Mouse (Mus musculus) embryonic facial prominence, embryonic 10.5 days (tissue): ENCODE results near the gene Tmem120a. TPM values are rescaled to one million over a fixed set of nuclear protein-coding genes. Genes with fewer than 3 reads are reported as not detected.
A peak's percentile ranks its signal among the peaks of the same experiment; 100 is the strongest.

Experiments
- DNase-seq: peaks from one replicate; pipeline ENCODE4 v3.0.0-alpha.2; 2017; ENCODE audit warnings: low spot score
- H3K27ac ChIP-seq: fragments of 300-500 bp; sonication (generic); replicated peaks from 2 replicates; pipeline ENCODE4 v1.5.1; 2016; ENCODE audit warnings: mild to moderate bottlenecking
- H3K27me3 ChIP-seq: fragments of 300-500 bp; sonication (generic); replicated peaks from 2 replicates; pipeline ENCODE4 v1.6.1; 2016; ENCODE audit warnings: low read depth, mild to moderate bottlenecking; ENCODE audit not compliant: poor library complexity, severe bottlenecking
- H3K36me3 ChIP-seq: fragments of 300-500 bp; sonication (generic); replicated peaks from 2 replicates; pipeline ENCODE4 v1.6.1; 2016; ENCODE audit warnings: mild to moderate bottlenecking, moderate library complexity
- H3K4me1 ChIP-seq: fragments of 300-500 bp; sonication (generic); 2 replicates; pipeline ENCODE4 v1.6.1; 2016
- H3K4me3 ChIP-seq: fragments of 300-500 bp; sonication (generic); 2 replicates; pipeline ENCODE4 v1.5.1; 2016; ENCODE audit warnings: mild to moderate bottlenecking, moderate library complexity
- H3K9me3 ChIP-seq: fragments of 300-500 bp; sonication (generic); 2 replicates; pipeline ENCODE4 v1.6.1; 2016; ENCODE audit warnings: mild to moderate bottlenecking
- WGBS: fragments of 180-500 bp; shearing (Covaris S2); methylation state at CpG from one replicate; pipeline ENCODE4 v1.1.7; 2016; 5-methylcytosine and 5-hydroxymethylcytosine counted together
- microRNA-seq: library from miRNA; unstranded; fragments of <30 nt; microRNA quantifications from one replicate; pipeline ENCODE4, GENCODE M21; 2017
- polyA plus RNA-seq: library from polyadenylated mRNA; unstranded; fragments of >200 nt; fragmentation: Nextera tagmentation; extraction: Ambion mirVana; gene quantifications from 2 replicates; pipeline ENCODE4 v1.2.1, GENCODE M21; 2016

Tmem120a gene
- polyA plus RNA-seq, 1 experiment from 2014 or later = 54.7 TPM

DNA sequence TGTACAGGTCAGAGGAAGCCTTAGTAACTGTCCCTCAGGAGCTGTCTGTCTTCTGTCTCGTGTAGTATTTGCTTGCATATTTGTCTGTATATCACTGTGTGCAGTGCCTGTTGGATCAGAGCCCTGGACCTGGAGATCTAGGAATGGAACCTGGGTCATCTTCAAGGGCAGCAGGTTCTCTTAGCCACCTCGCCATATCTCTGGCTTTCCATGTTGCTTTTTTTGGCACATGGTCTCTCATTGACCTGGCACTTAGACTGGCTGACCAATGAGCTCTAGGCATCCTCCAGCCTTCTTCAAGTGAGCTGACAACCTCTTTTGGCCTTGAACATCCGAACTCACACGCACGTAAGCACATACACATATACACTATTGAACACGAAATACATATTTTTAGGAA lies 42.1 kb downstream of the Tmem120a start:
- H3K36me3 ChIP-seq = peaks cover 85% of the 10 kb centered on the region
- H3K27ac ChIP-seq = no peak overlapping the region
- WGBS = 91% methylated on average over 6 of the region's 6 CpGs
- no peak overlapping the region for H3K4me3 ChIP-seq
- H3K27me3 ChIP-seq = no peaks in the 10 kb centered on the region
- H3K4me1 ChIP-seq = peaks cover 6% of the 10 kb centered on the region; the same call in 1 of the 2 replicates
- no peaks in the 10 kb centered on the region for H3K9me3 ChIP-seq
- no peak for DNase-seq

DNA sequence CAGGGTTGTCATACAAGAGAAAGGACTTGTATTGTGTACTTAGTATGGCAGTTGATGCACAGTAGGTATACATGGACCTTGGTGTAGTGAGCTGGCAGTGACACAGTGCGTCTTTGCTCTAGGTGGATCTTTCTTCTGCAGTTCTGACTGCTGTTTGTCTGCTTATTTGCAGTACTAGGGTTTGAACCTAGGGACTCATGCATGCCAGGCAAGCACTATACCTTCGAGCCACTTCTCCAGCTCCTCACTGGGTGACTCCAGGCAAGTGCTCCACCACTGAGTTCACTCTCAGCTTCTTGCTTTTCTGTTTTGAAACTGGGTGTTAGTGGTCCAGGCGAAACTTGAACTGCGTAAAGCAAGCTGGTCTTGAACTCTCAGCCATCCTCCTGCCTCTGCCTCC lies 42.6 kb downstream of the Tmem120a start:
- H3K27ac ChIP-seq = no peak overlapping the region
- 92% methylated on average over 4 of the region's 4 CpGs for WGBS
- DNase-seq = no peak
- H3K27me3 ChIP-seq = no peaks in the 10 kb centered on the region
- no peaks in the 10 kb centered on the region for H3K9me3 ChIP-seq
- H3K36me3 ChIP-seq = peaks cover 80% of the 10 kb centered on the region
- no peak overlapping the region for H3K4me3 ChIP-seq
- H3K4me1 ChIP-seq = peaks cover 3% of the 10 kb centered on the region; the same call in 1 of the 2 replicates

DNA sequence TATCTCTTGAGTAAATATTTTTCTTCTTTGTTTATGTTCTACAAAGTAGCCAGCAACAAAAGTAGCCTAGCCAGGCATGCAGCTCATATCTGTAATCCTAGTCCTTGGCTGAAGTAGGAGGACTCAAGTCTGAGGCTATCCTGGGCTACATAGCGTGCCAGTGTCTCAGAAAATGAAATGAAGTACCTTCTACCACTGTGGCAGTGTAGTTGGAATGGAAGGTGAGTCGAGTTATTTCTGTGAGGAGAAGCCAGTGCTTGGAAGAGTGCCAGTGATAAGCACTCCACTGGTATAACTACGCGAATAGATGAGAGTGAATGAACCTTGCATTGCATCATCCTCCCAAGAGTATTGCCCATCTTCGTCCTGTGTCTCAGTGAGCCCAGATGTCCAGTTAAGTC lies 46.5 kb downstream of the Tmem120a start:
- H3K27ac ChIP-seq = no peak overlapping the region
- H3K4me1 ChIP-seq = peaks cover 9% of the 10 kb centered on the region
- H3K9me3 ChIP-seq = no peaks in the 10 kb centered on the region
- H3K36me3 ChIP-seq = peaks cover 54% of the 10 kb centered on the region
- no peak overlapping the region for H3K4me3 ChIP-seq
- H3K27me3 ChIP-seq = no peaks in the 10 kb centered on the region
- DNase-seq = no peak
- WGBS = 93% methylated on average over 5 of the region's 5 CpGs

DNA sequence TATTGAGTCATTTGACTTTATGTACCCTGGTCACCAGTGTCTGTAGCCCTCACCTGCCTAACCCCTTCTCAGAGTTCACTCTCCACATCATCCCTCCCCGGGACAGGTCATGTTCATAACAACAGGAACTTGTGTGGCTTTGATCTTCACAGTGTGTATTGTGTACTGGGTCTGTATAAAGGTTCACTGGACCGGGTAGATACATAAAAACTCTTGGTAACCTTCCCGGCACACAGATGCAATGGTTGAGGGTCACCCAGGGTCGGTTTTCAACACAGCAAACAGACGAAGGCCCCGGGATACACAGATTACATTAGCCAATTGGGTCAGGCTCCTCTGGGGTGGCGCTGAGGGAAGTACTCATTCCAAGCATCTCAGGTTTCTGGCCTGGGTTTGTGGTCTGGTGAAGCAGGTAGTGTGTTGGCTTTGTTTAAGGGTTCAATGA lies 48.9 kb downstream of the Tmem120a start:
- no peak overlapping the region for H3K27ac ChIP-seq
- no peaks in the 10 kb centered on the region for H3K9me3 ChIP-seq
- DNase-seq = no peak
- no peaks in the 10 kb centered on the region for H3K27me3 ChIP-seq
- 57% methylated on average over 7 of the region's 7 CpGs for whole genome bisulfite sequencing
- H3K4me1 ChIP-seq = peaks cover 14% of the 10 kb centered on the region
- H3K4me3 ChIP-seq = no peak overlapping the region
- peaks cover 37% of the 10 kb centered on the region for H3K36me3 ChIP-seq

DNA sequence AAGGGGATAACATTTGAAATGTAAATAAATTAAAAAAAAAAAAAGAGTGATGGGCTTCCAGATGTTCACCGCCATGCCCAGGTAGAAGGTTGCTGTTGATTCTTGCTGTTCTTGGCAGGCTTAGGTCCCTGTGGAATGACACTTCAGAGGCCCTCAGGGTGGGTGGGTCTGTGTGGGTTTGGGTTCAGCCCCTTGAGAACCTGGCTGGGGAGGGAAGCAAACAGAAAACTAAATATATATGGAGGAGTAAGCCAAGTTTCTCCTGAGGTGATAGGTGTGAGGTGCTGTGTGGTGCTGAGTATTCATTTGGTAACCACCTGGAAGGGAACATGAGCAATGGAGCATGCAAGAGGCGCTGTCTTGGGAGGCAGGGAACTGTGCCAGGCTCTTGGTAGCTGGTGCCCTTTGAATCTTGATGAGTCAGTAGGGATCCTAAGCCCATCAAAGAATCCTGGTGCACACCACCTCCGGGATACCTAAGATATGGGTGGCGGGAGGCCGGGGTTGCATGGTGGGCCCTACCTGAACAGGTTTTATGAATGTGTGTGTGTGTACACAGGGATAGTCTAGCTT lies 50.9 kb downstream of the Tmem120a start:
- Histone ChIP-seq H3K36me3 (peaks cover 18% of the 10 kb centered on the region), H3K9me3 (no peaks in the 10 kb centered on the region), H3K27me3 (no peaks in the 10 kb centered on the region), H3K4me1 (peaks cover 29% of the 10 kb centered on the region), H3K4me3 (no peak overlapping the region), H3K27ac (no peak overlapping the region)
- WGBS = 93% methylated on average over 5 of the region's 5 CpGs
- DNase-seq = no peak

DNA sequence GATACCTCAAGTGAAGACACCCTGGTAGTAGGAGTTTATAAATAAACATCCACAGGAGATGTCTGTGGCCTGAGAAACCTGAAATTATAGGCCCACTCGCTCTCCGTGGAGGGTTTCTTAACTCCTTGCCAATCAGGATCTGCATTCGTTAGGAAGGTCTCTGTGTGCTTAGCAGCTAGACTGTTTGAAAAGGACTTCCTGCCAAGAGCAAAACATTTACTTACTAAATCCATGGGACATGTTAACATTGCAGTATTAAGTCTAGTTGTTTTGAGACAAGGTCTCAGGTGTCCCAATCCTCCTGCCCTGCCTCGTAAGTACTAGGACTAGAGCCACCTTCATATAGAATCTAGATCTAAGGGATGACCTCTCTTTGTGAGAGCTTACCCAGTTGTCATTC lies 53.0 kb downstream of the Tmem120a start:
- H3K36me3 ChIP-seq = peaks cover 7% of the 10 kb centered on the region; the same call in 1 of the 2 replicates
- DNase-seq = no peak
- 85% methylated on average over 4 of the region's 4 CpGs for WGBS
- H3K4me1 ChIP-seq = peaks cover 35% of the 10 kb centered on the region
- no peak overlapping the region for H3K4me3 ChIP-seq
- no peaks in the 10 kb centered on the region for H3K27me3 ChIP-seq
- no peaks in the 10 kb centered on the region for H3K9me3 ChIP-seq
- no peak overlapping the region for H3K27ac ChIP-seq

DNA sequence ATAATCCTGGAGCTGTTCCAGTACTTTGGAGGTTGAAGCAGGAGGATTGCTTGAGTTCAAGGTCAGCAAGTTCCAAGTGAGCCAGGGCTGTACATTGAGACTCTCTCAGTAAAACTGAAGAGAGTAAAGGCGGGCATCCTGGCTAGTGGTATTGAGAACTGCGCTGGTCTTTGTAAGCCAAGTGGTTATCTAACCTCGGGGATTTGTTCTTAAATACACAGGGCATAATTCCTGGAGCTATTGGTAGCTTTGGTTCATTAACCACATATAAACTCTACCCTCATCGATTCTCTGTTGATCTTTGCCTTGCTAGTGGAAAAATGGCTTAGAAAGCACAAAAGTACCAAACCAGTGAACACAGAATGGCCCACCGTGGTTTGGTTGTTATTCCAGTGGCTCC lies 53.8 kb downstream of the Tmem120a start:
- peaks cover 7% of the 10 kb centered on the region; the same call in 1 of the 2 replicates for H3K36me3 ChIP-seq
- H3K4me3 ChIP-seq = peak overlapping the region; percentile 72
- no peak for DNase-seq
- peaks cover 31% of the 10 kb centered on the region for H3K4me1 ChIP-seq
- WGBS = 88% methylated on average over 5 of the region's 5 CpGs
- no peak overlapping the region for H3K27ac ChIP-seq
- no peaks in the 10 kb centered on the region for H3K27me3 ChIP-seq
- H3K9me3 ChIP-seq = no peaks in the 10 kb centered on the region

Small RNA genes lying within 50 kb of the gene (microRNA-seq; reads per million reads assigned to microRNA genes)
- gene Mir7034 = not detected

Other genes starting within 250 kb of the Tmem120a start
- 64.6 and 66.1 TPM in 2 replicates for gene Hip1, start 199.3 kb downstream of the Tmem120a start, polyA plus RNA-seq
- gene Ccl26, start 180.9 kb downstream of the Tmem120a start, polyA plus RNA-seq = not detected in 2 replicates
- 0.75 and 0.86 TPM in 2 replicates for gene Ccl24, start 171.4 kb downstream of the Tmem120a start, polyA plus RNA-seq
- gene Rhbdd2, start 111.8 kb downstream of the Tmem120a start, polyA plus RNA-seq = 52.6 and 59.7 TPM in 2 replicates
- 97.3 and 103 TPM in 2 replicates for gene Por, start 74.4 kb downstream of the Tmem120a start, polyA plus RNA-seq
- gene Styxl1, start 33.9 kb upstream of the Tmem120a start, polyA plus RNA-seq = 0.30 and 0.31 TPM in 2 replicates
- 603 and 625 TPM in 2 replicates for gene Mdh2, start 34.0 kb upstream of the Tmem120a start, polyA plus RNA-seq
- 4.9 and 5.3 TPM in 2 replicates for gene Srrm3, start 62.4 kb upstream of the Tmem120a start, polyA plus RNA-seq
- 24.0 and 24.4 TPM in 2 replicates for gene Hspb1, start 143.5 kb upstream of the Tmem120a start, polyA plus RNA-seq
- gene Ywhag, start 190.2 kb upstream of the Tmem120a start, polyA plus RNA-seq = 244 and 257 TPM in 2 replicates
- gene Ssc4d, start 230.1 kb upstream of the Tmem120a start, polyA plus RNA-seq = 3.1 and 4.0 TPM in 2 replicates
- gene Zp3, start 235.7 kb upstream of the Tmem120a start, polyA plus RNA-seq = not detected in 2 replicates